Mouse (Mus musculus) cerebellum, postnatal 25 days (tissue): ENCODE results near the gene Shb.

Source experiments
- DNase-seq, 2 experiments: peaks; one replicate each; pipeline ENCODE4 v3.0.0; 2021; ENCODE audit warnings: mixed read lengths in 2 of 2

Gene Shb

GRCm38 (mm10) chr4:45532375-45532774 lies at the start of gene Shb:
Gene Shb, minus strand, starts transcription at chr4:45532470.
- peak; percentile 49 to 66 for DNase-seq

- DNase-seq, result no peak
These were observed 48.8 kb upstream of the Shb start for GRCm38 (mm10) chr4:45581095-45581494.

- DNase-seq, result no peak
These were observed 46.5 kb upstream of the Shb start for GRCm38 (mm10) chr4:45578554-45579370.

GRCm38 (mm10) chr4:45577631-45578030 lies 45.4 kb upstream of the Shb start:
- DNase-seq, result no peak

- DNase-seq, result no peak
These were observed 42.4 kb upstream of the Shb start for GRCm38 (mm10) chr4:45574614-45575169.

- DNase-seq, result peak; percentile 13 to 35
These were observed 37.3 kb upstream of the Shb start for GRCm38 (mm10) chr4:45569521-45569920.

GRCm38 (mm10) chr4:45558211-45558610 lies 25.9 kb upstream of the Shb start:
- DNase-seq, result no peak

- no peak for DNase-seq
These were observed 20.3 kb upstream of the Shb start for GRCm38 (mm10) chr4:45552571-45552970.

- DNase-seq, result no peak
These were observed 18.7 kb upstream of the Shb start for GRCm38 (mm10) chr4:45550970-45551369.

- DNase-seq, result peak in 1 of 2 experiments; percentile 38
These were observed 17.2 kb upstream of the Shb start for GRCm38 (mm10) chr4:45549514-45549913.

- no peak for DNase-seq
These were observed 13.6 kb upstream of the Shb start for GRCm38 (mm10) chr4:45545851-45546250.

GRCm38 (mm10) chr4:45543481-45544051 lies 11.3 kb upstream of the Shb start:
- DNase-seq, result no peak

GRCm38 (mm10) chr4:45540151-45540933 lies 8.1 kb upstream of the Shb start:
- no peak for DNase-seq

GRCm38 (mm10) chr4:45539187-45539586 lies 6.9 kb upstream of the Shb start:
- no peak for DNase-seq

- no peak for DNase-seq
These were observed 1.2 kb upstream of the Shb start for GRCm38 (mm10) chr4:45533436-45533940.

GRCm38 (mm10) chr4:45530662-45531542 lies 1.4 kb downstream of the Shb start:
- peak; percentile 81 to 89 for DNase-seq

GRCm38 (mm10) chr4:45529986-45530597 lies 2.2 kb downstream of the Shb start:
- peak; percentile 43 to 44 for DNase-seq

GRCm38 (mm10) chr4:45529201-45529985 lies 2.9 kb downstream of the Shb start:
- no peak for DNase-seq

- DNase-seq, result no peak
These were observed 3.7 kb downstream of the Shb start for GRCm38 (mm10) chr4:45528355-45529198.
